Mouse (Mus musculus): ENCODE data around the gene Fam120c. TPM values are rescaled to one million over a fixed set of nuclear protein-coding genes. Genes with fewer than 3 reads are reported as not detected.
A peak's percentile ranks its signal among the peaks of the same experiment; 100 is the strongest.

Fam120c gene
- 4.8 and 5.3 TPM in 2 replicates for polyA plus RNA-seq (2012; rRNA removed)
- 4.0 and 5.2 TPM in 2 replicates for polyA plus RNA-seq (2014; fragmentation: Nextera tagmentation; extraction: Ambion mirVana)

DNA sequence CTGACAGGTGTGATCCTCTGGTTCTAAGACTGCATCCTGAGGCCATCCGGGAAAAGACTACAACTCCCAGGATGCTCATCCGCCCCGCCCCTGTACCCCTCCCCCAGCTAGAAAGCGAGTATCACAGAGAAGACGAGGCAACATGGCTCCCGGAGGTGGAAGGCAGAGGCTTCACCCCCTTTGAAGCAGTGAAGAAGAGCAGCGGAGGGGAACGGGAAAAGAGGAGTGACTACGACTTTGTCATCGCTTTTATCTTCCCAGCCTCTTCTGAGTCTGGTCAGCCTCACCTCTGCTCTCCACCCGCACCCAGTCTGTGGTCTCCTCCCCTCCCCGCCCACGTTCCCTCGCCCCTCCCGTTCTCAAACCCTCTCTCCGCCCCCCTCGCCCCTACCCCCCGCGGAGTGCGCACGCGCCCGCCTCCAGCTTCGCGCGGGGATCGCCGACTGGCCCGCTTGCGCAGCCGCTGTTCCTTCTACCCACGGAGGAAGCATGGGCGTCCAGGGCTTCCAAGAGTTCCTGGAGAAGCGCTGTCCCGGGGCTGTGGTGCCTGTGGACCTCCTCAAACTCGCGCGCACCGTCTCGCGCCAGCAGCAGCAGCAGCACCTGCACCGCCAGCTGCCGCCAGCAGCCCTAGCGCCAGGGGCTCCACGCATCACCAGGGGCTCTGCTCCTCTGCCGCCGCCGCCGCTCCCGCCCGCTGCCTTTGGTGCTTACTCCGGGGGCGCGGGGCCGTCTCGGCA is at the start of gene Fam120c:
TSS of gene Fam120c (plus strand) at position 415 of the 740 bp plus-strand sequence.
- no peaks in the 10 kb centered on the region for H3K9me3 ChIP-seq (ENCODE audit: control insufficient read depth, low read length)
- H3K9ac ChIP-seq (ENCODE audit: low read depth, low read length, severe bottlenecking): peak within 1 kb of the TSS; percentile 60
- ATAC-seq (ENCODE audit: low FRiP score, low read depth) (peak; percentile 93), DNase-seq (ENCODE audit: low spot score) (peak; percentile 75)
- peak within 1 kb of the TSS; percentile 58 for H3K27ac ChIP-seq (replicated peaks; ENCODE audit: low read depth, low read length)
- H3K4me2 ChIP-seq (replicated peaks; ENCODE audit: low read depth, low read length, severe bottlenecking): peak within 1 kb of the TSS; percentile 61
- H3K27me3 ChIP-seq (ENCODE audit: control insufficient read depth, insufficient read depth, low read length): peaks cover 4% of the 10 kb centered on the region; the same call in 1 of the 2 replicates
- H3K4me1 ChIP-seq (ENCODE audit: control insufficient read depth, insufficient read depth, low read length): no peaks in the 10 kb centered on the region
- no peaks in the 10 kb centered on the region for H3K36me3 ChIP-seq (ENCODE audit: control insufficient read depth, insufficient read depth, low read length)
- TF ChIP-seq POLR2A (IDR thresholded peaks at IDR 0.05; ENCODE audit: borderline replicate concordance, extremely low read depth, insufficient read depth, insufficient read length): no peak
- WGBS: 20% methylated on average over 33 of the region's 56 CpGs
- H3K4me3 ChIP-seq (replicated peaks; ENCODE audit: low read length): peak within 1 kb of the TSS; percentile 55

DNA sequence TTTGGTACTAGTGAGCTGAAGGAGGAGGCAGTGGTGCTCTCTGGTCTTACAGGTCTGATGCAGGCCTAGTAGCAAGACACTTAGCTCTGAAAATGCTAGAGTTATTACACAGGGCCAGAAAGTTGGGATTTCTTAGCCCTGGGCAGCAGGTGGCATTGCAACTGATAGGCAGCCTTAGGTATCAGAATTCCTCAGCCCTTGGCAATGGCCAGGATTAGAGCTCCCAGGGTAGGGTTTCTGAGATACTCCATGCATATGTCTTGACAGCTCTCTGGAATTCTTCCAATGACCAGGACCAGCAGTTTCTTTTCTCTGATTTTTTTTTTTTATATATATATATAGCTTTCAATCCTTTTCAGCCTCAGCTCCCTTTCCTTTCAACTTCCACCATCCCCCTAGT is 45.6 kb upstream of the Fam120c start:
- no peaks in the 10 kb centered on the region for H3K4me1 ChIP-seq (ENCODE audit: control insufficient read depth, insufficient read depth, low read length)
- H3K27me3 ChIP-seq (ENCODE audit: control insufficient read depth, insufficient read depth, low read length): no peaks in the 10 kb centered on the region
- no peak overlapping the region for H3K4me3 ChIP-seq (replicated peaks; ENCODE audit: low read length)
- DNase-seq (ENCODE audit: low spot score) (peak; percentile 5), ATAC-seq (ENCODE audit: low FRiP score, low read depth) (no peak)
- H3K27ac ChIP-seq (replicated peaks; ENCODE audit: low read depth, low read length): no peak overlapping the region
- no peaks in the 10 kb centered on the region for H3K9me3 ChIP-seq (ENCODE audit: control insufficient read depth, low read length)
- H3K36me3 ChIP-seq (ENCODE audit: control insufficient read depth, insufficient read depth, low read length): no peaks in the 10 kb centered on the region
- no peak overlapping the region for H3K4me2 ChIP-seq (replicated peaks; ENCODE audit: low read depth, low read length, severe bottlenecking)
- H3K9ac ChIP-seq (ENCODE audit: low read depth, low read length, severe bottlenecking): no peak overlapping the region
- no peak for TF ChIP-seq POLR2A (IDR thresholded peaks at IDR 0.05; ENCODE audit: borderline replicate concordance, extremely low read depth, insufficient read depth, insufficient read length)

DNA sequence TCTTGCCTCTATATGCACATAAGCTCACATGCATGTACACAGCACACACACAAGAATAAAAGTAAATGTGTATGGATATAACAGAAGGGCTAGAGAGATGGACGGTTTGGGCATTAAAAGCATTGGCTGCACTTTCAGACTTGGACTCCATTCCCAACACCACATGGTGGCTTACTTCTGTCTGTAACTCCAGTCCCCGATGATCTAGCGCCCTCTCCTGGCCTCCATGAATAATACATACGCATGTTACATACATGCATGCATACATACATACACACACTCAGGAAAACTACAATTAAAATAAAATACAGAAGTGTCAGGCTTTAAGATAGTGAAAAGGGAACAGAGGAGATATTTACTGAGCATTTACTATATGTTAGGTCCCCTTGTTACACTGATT is 30.2 kb upstream of the Fam120c start:
- Histone ChIP-seq H3K27me3 (ENCODE audit: control insufficient read depth, insufficient read depth, low read length) (no peaks in the 10 kb centered on the region), H3K4me2 (replicated peaks; ENCODE audit: low read depth, low read length, severe bottlenecking) (no peak overlapping the region), H3K4me3 (replicated peaks; ENCODE audit: low read length) (no peak overlapping the region), H3K9me3 (ENCODE audit: control insufficient read depth, low read length) (no peaks in the 10 kb centered on the region), H3K27ac (replicated peaks; ENCODE audit: low read depth, low read length) (no peak overlapping the region), H3K4me1 (ENCODE audit: control insufficient read depth, insufficient read depth, low read length) (no peaks in the 10 kb centered on the region), H3K36me3 (ENCODE audit: control insufficient read depth, insufficient read depth, low read length) (0 out of 2 replicates have a peak, but pooled peaks cover 4% of the 10 kb centered on the region), H3K9ac (ENCODE audit: low read depth, low read length, severe bottlenecking) (no peak overlapping the region)
- no peak for DNase-seq (ENCODE audit: low spot score)
- ATAC-seq (ENCODE audit: low FRiP score, low read depth): no peak
- TF ChIP-seq POLR2A (IDR thresholded peaks at IDR 0.05; ENCODE audit: borderline replicate concordance, extremely low read depth, insufficient read depth, insufficient read length): no peak
- 74% methylated on average over 4 of the region's 4 CpGs for WGBS

DNA sequence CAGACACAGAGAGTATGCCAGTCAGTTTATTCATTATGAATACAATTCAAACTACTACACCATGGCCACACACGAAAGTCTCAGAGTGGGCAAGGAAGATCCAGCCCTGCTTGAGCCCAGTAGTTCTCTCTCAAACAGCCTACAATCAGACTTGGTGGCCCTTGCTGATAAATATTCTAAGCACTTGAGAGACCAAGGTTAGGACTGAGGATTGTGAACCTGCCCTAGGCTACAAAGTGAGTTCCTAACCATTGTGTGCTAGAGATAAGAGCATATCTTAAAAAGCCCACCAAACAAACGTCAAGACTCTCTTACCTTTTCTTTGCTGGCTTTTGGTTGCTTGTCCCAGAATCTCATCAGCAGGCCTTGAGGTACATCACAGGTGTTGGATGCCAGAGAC is 10.4 kb upstream of the Fam120c start:
- 76% methylated on average over 2 of the region's 2 CpGs for WGBS
- H3K4me1 ChIP-seq (ENCODE audit: control insufficient read depth, insufficient read depth, low read length): no peaks in the 10 kb centered on the region
- no peak for TF ChIP-seq POLR2A (IDR thresholded peaks at IDR 0.05; ENCODE audit: borderline replicate concordance, extremely low read depth, insufficient read depth, insufficient read length)

DNA sequence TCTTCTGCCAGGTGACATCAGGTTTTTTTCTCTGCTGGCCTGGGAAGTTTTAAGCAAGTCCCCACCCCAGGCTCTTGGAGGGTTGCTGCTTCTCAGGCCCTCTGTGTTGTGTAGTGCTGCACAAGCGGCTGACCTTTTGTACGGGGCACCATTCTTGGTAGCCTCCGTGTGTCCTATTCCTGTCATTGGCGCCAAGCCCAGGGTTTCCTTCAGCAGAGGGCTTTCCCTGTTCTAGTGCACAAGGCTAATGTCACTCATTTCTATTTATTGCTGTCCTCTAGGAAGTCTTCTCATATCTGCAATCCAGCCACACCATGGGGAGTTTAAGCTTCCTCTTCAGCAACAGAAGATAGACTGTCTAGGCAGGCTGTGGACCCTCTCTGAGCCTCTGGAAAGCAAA is 6.2 kb upstream of the Fam120c start:
- 72% methylated on average over 4 of the region's 4 CpGs for WGBS
- ATAC-seq (ENCODE audit: low FRiP score, low read depth): no peak
- Histone ChIP-seq H3K9me3 (ENCODE audit: control insufficient read depth, low read length) (no peaks in the 10 kb centered on the region), H3K4me2 (replicated peaks; ENCODE audit: low read depth, low read length, severe bottlenecking) (no peak overlapping the region), H3K27ac (replicated peaks; ENCODE audit: low read depth, low read length) (no peak overlapping the region), H3K36me3 (ENCODE audit: control insufficient read depth, insufficient read depth, low read length) (no peaks in the 10 kb centered on the region), H3K27me3 (ENCODE audit: control insufficient read depth, insufficient read depth, low read length) (no peaks in the 10 kb centered on the region), H3K9ac (ENCODE audit: low read depth, low read length, severe bottlenecking) (no peak overlapping the region), H3K4me1 (ENCODE audit: control insufficient read depth, insufficient read depth, low read length) (no peaks in the 10 kb centered on the region), H3K4me3 (replicated peaks; ENCODE audit: low read length) (no peak overlapping the region)
- no peak for DNase-seq (ENCODE audit: low spot score)
- TF ChIP-seq POLR2A (IDR thresholded peaks at IDR 0.05; ENCODE audit: borderline replicate concordance, extremely low read depth, insufficient read depth, insufficient read length): no peak

More for the DNA sequence above, 10.4 kb upstream of the Fam120c start:
- no peaks in the 10 kb centered on the region for H3K9me3 ChIP-seq (ENCODE audit: control insufficient read depth, low read length)
- H3K4me2 ChIP-seq (replicated peaks; ENCODE audit: low read depth, low read length, severe bottlenecking): no peak overlapping the region
- no peak for DNase-seq (ENCODE audit: low spot score)
- no peak for ATAC-seq (ENCODE audit: low FRiP score, low read depth)
- no peak overlapping the region for H3K4me3 ChIP-seq (replicated peaks; ENCODE audit: low read length)
- H3K27ac ChIP-seq (replicated peaks; ENCODE audit: low read depth, low read length): no peak overlapping the region
- H3K36me3 ChIP-seq (ENCODE audit: control insufficient read depth, insufficient read depth, low read length): no peaks in the 10 kb centered on the region
- no peak overlapping the region for H3K9ac ChIP-seq (ENCODE audit: low read depth, low read length, severe bottlenecking)
- H3K27me3 ChIP-seq (ENCODE audit: control insufficient read depth, insufficient read depth, low read length): no peaks in the 10 kb centered on the region
